Mouse (Mus musculus) lung, postnatal 36 days (tissue): Measurements from ENCODE around the gene Metrn.
A peak's percentile ranks its signal among the peaks of the same experiment; 100 is the strongest.

Experiments
- DNase-seq: peaks from one replicate; pipeline ENCODE4 v3.0.0; 2022; ENCODE audit warnings: mixed read lengths

Metrn gene

DNA sequence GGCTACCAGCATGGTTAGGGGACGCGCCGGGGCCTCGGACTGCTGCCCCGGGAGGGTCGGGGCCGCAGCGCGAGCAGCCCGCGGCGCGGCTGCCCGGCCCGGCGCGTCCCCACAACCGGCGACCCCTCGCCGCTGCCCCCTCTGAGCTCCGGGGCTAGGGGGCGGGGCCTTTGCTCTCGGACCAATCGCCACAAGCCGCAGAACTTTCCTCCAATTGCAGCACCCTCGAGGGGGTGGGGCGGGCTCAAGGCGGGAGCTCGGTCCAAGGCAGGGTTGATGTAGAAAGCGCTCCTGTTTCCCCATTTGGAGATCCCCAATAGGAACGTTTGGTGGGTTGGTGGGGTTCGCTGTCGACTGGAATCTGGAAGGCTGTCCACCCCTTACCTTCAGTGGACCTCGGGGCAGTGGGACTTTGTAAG, at the start of gene Metrn:
TSS of gene Metrn (minus strand) at position 186 of the 419 bp plus-strand sequence.
- DNase-seq: peak; percentile 92

DNA sequence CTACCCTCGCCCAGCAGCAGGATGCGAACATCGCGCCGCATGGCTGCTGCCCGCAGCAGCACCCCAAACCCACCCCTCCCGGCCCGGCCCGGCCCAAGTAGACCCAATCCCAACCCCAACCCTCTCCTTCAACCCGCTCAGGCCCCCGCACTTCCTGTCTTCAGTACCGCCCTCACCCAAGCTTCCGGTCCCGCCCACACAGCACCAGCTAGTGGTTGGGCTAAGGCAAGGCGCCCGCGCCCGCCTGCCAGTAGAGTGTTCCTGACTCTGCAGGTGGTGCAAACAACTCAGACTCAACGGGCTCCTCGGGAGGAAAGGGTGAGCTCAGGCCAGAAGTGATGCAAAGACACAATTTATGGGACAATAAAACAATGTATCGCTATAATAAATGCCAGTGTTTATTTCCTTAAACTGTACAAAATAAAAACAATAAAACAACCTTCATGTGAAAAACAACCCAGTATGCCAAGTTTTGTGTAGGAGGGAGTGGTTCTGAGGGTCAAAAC, 47.5 kb upstream of the Metrn start, which contains the start of gene Rhot2:
TSS of gene Rhot2 (minus strand) at position 456 of the 506 bp plus-strand sequence.
- peak; percentile 98 for DNase-seq

DNA sequence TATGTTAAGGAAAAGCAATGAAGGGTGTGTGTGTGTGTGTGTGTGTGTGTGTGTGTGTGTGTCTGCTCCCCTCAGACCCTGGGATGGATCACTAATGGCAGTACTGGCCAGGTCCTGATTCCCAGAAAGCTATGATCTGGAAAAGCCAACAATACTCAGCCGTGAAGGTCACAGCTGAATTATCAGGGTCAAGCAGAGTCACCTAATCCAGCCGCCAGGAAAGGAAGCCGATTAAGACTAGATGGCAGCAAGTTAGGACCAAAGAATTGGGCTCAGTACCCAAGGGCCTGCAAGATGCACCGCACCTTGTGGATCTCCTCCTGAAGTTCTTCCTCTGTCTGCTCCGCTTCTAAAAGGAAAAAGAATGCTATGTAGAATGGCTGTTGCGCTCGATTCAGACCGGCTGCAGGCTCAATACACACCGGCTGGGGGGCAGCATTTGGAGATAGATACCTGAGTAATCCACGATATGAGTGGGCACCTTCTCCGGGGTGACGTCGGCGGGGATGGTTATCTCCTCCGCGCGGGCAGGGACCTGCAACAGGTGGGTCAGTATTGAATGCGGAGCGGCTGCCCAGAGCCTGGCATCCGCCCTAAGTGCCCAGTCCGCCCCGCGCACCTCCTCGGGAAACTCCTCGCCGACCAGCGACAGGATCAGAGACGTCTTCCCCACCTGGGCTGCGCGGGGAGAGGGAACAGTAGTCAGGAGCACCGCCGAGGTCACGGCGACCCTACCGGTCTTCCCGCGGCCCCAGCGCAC, 46.9 kb upstream of the Metrn start:
- DNase-seq: no peak

DNA sequence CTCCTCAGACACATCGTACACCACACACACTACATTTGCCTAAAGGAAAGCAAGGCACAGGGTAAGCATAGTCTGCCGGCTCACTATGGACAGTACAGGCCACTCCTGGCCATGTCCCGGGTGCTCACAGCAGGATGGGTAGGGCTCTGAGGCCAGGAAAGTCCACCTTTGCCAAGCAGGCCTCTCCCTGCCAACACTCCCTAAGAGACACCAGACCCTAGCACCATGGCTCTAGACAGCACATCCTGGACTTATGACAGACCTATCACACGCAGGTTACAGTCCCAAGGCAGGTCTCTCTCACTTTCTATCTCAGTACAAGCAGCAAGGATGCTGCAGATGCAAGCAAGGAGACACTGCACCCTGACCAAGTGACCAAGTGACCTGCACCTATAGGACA, 46.2 kb upstream of the Metrn start:
- DNase-seq: no peak

DNA sequence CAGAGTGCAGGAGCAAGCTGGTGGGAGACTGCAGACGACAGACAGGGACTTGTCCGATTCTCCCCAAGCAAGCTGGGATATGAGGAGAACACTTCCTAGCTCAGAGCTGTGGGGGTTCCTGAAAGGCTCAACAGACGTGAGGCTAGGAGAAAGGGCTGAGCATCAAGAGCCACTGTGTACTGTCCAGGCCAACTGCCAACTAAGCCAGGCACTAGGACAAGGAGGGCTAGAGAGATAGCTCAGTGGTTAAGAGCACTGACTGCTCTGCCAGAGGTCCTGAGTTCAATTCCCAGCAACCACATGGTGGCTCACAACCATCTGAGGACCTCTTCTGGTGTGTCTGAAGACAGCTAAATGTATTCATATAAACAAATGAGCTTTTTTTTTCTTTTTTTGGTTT, 45.6 kb upstream of the Metrn start:
- DNase-seq: no peak

DNA sequence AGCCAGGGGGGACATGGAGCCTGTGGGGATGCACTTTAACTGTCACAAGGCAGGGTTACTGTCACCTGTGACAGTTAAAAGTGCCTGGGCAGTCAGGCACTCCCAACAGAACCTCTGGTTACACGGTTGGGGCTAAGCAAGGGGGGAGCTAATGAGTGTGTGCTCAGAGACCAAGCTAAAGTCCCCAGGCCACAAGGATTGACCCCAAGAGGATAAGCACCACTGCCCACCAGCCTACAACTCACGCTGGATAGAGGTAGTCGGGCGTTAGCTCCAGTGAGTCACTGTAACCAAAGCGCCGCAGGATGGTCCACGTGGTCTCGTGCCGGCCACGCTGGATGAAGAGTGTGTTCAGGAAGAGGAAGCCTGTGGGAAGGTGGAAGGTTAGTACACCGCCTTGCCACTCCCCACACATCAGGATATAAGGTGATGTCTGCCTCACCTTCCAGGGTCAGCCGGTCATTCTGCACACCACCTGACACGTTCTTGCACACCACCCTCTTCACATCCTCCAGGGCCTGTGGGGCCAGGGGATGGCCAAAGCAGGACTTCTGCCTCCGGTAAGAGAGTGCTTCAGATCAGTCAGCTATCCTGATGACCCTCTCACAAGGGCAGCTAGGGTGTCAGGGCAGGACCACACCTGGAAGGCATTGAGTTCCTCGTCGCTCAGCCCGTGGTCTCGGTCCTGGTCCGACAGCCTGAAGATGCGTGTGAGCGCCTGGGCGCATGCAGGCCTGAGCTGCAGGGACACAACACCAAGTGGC, 44.4 kb upstream of the Metrn start, which contains the start of gene Gm20683:
TSS of gene Gm20683 (minus strand) at position 647 of the 764 bp plus-strand sequence.
- no peak for DNase-seq

DNA sequence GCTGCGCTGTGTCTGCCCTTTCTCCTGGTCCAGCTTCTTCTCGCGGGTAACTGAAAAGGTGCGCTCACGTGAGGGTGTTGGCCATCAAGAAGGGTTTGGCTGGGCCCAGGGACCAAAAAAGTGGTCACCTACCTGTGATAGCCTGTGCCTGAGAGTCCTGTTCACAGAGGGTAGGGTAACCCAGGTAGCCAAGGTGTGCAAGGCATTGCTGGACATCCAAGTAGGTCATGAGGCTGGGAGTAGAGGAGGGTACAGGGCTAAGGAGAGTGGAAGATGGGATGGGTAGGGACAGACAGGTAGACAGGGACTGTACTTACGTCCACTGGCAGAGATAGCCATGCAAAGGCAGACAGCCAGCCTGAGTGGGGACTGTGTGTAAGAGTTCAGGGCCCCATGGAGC, 43.6 kb upstream of the Metrn start:
- DNase-seq: no peak

DNA sequence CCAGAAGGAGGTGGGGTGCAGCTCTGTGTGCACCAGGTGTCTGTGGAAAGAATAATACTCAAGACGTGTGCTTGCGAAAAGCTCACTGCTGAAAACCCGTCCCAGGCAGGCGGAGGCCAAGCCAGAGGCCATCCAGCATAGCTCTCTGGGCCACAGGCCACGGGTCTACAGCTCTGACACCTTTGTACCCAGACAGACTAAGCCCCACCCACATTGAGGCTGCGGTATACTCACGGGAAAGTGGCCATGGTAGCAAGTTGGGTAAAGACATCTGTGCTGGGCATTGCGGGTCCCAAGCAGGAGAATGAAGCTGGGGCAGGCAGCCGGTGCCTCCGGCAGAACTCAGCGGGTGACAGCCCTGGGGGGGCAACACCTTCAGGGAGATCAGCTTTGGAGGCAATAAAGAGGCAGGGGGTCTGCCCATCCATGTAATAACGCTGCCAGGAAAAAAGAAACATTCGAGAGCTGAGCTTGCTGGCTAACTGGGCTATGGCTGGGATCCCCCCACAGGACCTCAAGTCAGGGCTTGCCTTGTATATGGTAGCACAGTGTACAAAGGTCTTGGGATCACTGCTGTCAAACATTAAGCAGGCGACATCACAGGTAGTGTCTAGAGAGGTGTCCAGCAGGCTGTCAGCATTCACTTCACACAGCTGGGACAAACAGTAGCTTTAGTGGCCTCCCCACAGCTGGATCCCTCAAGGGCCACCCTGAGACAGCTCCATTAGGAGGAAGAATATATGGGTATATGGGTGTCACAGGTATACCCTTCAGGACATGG, 42.7 kb upstream of the Metrn start:
- no peak for DNase-seq

DNA sequence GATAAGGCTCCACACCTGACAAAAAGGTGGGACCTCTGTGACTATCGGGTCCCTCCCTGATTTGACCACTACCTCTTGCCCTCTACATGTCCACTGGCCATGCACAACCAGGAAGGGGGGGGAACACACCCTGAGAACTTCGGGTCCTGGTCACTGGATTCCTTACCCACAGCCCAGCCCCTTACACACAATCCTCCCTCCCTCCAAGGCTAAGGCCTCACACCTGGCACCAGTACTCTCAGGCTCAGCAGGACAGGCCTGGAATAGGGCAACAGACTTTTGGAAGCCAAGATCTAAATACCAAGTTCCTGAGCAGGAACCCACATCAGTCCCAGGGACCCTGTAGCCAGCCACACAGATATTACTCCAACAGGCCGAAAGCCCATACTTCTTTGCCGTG, 42.0 kb upstream of the Metrn start:
- DNase-seq: no peak

DNA sequence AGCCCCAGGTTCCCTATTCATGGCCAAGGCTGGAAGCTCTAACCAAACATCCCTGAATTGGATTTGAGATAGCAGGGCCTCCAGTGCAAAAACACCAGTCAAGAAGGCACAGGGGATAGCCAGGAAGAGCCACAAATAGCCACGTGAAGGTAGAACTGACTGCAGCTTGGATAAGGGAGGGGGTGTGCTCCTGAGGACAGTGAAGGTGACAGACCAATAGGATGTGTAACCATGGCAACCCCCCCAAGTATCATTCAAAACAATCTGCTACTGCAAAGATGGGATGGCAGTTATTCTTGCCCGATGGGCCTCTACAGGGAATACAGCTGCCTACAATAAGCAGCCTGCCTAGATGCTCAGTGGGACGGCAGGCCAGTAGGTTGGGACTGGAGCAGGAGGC, 40.6 kb upstream of the Metrn start:
- no peak for DNase-seq

DNA sequence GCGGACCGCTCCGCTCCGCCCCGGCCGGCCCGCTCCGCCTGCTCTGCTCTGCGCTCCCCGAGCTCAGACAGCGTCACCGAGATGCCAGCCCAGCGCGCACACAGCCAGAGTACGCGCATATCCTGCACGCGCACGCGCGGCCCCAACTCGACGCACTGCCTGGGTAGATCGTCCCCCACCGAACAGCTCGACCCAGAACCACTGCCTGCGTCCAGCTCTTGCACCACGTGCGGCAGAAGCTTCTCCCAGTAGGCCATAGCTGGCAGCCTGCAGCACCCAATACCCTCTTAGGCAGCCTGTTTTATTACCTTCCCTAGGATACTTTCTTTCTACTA, 40.1 kb upstream of the Metrn start, which contains the start of gene Rhbdl1:
TSS of gene Rhbdl1 (minus strand) at position 220 of the 335 bp plus-strand sequence.
- DNase-seq: peak; percentile 61

DNA sequence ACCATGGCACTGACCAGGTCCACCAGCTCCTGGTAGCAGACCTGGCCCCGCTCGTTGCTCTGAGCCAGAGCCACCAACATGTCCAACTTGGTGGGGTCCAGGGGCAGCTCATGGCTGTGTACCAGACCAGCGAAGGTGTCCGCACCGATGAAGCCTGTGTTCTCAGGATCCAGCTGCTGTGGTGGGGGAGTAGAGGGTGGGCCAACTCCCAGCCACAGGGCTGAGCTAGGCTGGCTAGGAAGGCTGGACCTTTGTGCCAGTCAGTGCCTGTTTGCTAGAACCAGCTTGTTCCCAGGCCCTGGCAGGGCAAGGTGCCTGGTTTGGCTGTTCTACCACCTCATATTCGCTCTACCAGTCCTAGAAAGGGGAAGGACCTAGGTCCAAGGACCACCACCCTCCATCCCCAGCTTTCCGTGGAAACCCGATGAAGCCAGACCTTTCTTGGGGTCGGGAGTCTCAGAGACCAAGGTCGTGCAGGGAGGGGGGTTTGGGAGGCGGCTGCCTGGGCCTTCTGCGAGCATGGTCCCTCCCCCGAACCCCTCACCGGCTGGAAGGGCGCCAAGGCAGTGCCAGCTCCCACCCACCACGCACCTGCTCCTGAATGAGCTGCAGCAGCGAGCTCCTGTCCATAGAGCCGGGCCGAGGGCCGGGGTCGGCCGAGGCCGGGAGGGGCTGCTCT, 39.6 kb upstream of the Metrn start:
- no peak for DNase-seq

DNA sequence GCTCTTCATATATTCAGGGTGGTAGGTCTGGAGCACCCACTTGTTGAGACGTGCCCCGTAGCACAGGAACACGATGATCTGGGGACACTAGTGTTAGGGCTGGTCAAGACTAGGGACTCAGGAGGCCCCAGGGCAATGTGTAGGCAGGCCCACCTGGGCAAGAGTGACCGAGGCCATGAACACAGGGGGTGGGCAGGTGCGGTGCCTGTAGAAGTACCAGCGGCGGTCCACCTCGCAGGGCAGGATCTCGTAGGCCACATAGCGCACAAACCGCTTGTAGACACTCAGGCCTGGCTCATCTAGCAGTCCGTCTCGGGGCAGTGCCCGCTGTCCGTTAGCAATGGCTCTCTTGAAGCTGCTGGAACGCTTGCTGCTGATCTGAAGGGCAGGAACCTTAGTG, 38.9 kb upstream of the Metrn start:
- DNase-seq: no peak

DNA sequence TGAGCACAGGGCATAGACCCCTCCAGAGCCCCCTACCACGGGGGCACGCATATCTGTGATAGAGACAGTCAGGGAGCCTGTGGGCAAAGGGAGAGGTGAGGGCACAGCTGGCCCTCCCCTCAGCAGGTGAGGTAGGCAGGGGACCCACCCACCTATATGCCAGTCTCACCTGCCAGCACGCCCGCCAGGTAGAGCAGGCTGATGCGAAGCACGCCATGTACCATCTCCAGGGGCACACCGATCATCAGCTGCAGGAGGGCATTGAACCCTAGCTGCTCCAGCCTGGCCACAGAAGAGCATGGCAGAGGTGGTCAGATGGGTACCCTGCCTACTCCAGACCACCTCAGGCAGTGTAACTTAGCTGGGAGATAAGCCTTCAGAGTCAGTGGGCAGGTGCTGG, 38.4 kb upstream of the Metrn start:
- DNase-seq: no peak

DNA sequence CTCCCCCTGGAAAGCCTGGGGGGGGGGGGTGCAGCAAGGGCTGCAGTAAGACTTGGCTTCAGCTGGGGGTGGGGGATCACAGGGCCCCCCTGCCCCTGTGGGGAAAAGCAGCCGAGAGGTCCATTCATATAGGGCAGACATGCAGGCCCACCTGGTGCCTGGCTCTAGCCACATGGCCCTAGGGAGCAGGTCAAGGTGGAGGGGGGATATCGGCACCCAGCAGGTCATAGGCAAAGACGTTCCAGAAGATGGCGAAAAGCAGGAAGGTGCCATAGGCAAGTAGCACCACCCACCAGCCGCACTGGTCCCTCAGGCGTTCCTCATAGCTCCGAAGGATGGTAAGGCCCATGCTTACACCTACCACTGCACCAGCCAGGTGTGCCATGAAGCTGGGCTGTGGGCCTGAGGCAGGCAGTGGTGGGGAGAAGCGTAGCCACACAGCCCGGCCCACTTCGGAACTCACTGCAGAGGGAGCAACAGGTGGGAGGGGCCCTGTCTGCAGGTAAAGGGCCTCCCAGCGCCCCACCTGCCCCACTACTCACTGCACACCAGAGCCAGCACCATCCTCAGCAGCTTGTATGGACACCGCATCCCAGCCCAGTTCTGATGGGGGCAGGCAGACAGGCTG, 37.8 kb upstream of the Metrn start:
- no peak for DNase-seq

DNA sequence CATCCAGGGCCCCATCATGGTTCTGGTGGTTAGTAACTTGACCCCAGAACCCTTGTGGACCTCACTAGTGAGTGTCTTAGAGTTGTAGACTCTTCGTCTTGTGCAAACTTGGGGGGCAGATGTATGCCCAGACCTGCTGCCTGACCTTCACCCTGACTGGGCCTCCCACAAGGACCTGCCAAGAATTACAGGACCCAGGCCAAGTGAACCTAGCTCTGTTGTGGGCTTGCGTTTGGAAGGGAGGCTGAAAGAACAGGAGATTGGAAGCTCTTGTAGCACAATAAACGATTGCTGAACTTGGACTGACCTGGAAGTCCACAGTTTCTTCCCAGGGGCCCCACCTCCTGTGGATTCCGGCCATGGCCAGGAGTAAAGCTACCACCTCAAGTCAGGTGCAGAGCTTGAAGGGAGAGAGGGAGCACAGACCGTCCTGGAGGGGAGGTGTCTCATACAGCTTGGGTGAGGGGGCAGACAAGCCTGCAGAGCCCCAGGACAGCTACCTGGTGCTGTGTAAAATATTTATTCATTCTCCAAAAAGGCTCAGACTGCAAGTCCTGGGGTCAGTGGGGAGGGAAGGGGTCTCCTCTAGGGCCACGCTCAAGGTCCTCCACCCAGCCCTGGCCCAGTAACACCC, 37.1 kb upstream of the Metrn start:
- DNase-seq: peak; percentile 23

DNA sequence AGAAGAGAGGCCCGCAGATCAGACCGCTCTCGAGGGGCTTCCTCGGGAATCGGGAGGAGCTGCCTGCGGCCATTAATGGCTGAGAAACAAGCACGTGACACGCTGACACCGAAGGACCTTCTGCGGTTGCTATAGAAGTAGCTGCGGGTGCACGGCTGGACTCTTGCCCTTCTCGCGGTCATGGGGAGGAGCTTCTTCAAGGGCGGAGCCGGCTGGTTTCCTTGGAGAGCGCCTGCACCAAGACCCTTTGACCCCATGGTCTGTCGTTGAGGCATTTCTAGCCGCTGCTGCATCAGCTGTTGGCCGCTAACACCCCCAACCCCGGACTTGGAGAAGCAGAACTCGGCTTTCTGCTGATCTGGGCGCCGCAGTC, 36.3 kb upstream of the Metrn start, which contains the start of gene Stub1:
TSS of gene Stub1 (minus strand) at position 114 of the 373 bp plus-strand sequence.
- peak; percentile 94 for DNase-seq

DNA sequence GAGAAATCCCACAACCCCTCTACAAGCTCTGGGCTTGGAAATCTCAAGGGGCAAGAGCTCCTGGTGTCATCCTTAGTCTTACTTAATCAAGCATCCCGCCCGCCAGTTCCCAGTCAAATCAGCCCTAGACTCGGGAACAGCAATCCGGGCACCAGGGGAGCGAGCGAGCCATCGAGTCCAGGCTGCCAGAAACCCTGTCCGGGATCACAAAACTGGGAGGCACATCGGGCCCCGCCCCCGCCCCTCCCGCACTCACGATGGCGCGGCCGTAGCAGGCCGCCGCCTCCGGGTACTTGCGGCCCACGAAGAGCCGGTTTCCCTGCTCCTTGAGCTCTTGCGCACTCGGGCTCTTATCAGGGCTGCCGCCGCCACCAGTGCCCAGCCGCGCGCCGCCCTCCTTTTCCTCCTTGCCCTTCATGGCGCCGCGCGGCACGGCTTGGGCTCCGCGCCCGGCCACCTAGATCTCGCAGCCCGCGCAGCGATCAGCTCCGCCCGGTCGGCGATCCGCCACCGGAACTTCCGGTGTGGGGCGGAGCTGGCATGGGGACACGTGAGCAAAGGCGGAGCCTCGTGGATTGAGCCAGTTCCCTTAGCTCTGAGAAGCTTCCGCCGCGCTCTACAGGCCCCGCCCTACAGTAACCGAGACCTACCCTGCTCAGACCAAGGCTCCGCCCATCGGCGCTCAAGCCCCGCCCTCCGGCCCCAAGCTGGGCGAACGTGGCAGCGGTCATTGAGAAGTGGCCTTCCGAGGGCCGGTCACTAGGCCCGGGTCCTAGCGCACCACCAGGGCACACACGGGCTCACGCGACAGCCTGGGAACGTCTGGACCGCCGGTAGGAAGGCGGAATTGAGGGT, 35.7 kb upstream of the Metrn start:
- DNase-seq: peak; percentile 100

DNA sequence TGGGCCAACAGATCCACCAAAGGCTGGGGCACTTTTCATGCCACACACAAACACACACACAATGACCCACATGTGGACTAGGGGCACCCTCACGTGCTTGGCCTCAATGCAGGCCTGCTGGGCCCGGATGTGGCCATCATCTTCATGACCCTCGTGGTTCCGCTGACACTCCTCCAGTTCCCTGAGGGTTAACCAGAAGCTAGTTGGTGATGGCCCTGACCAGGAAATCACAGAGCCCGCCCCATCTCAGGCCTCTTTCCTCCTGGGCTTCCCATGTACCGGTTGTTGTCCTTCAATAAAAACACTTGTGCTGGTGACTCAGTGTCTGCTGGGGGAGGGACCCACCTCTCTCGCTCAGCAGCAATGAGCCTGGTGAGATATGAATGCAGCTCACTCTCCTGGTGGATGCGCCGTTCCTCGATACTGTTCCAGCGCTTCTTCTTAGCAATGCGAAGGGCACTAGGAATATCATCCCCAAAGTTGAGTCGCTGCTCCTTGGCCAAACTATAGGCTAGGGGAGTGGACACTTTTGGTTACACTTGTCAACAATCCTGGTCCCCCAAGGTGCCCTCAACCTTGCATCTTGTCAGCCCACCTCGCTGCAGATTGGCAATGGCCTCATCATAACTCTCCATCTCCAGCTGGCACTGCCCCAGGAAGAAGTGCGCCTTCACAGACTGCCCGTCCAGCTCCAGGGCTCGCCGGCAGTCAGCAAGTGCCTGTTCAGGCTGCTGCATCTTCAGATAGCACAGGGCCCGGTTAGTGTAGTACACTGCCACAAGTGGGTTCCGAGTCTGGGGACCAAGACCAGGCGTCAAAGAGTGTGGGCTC, 34.7 kb upstream of the Metrn start:
- DNase-seq: no peak
